In the genomic region with DNA sequence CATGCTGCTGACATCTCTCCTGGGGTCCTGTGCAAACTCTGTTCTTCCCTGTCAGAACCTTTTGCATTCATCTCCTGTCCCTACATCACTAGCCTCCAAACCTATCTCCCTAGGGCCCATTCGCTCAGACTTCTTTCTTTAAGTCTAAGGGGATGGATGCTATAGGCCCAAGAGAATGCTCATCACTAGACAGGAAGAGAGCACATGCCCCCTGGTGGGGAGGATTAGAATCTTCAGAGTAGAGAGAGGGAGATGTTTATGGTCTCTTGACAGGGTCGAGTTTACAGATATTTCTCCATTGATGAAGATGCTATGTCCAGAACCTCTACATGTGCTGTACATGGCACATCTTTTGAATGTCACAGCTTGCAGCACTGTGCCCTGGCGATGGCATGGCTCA, we compare ENCODE assay signal across 10 mouse cellular contexts.
DNase-seq lines count a peak whose midpoint lies in the region; ATAC-seq and TF ChIP-seq lines count a peak whose summit lies in the region.
"Had no signal": no experiment of that assay in that cellular context is flagged by ENCODE, and none has a peak within 500 bp of the region (broad histone marks: within the 10 kb centered on the region; RNA-seq: fewer than 3 reads in every experiment).

No protein-coding gene starts in this region.

- DNase-seq in adrenal gland, postnatal 10 days: peak; percentile 12
- DNase-seq in adrenal gland, postnatal 4 days (ENCODE audit: low spot score in 2 of 2): no peak
- DNase-seq in testis, postnatal 10 days (ENCODE audit: low spot score): peak; percentile 44
- DNase-seq in testis, postnatal 14 days (ENCODE audit: low spot score): no peak
- no peak for DNase-seq in urinary bladder, postnatal 36 days (ENCODE audit: low spot score in 2 of 2)
- DNase-seq: thymus, postnatal 36 days had no signal

- H3K4me2 ChIP-seq in intestine, postnatal 0 days (replicated peaks; ENCODE audit: low read depth): no peak overlapping the region
- H3K4me2 ChIP-seq in intestine, embryonic 16.5 days (ENCODE audit: low read depth, low read length): no peak overlapping the region
- H3K4me2 ChIP-seq: embryonic facial prominence, embryonic 15.5 days had no signal

- H3K4me3 ChIP-seq in intestine, postnatal 0 days (ENCODE audit: low read depth, low read length): no peak overlapping the region
- H3K4me3 ChIP-seq in intestine, embryonic 16.5 days (ENCODE audit: low read length): no peak overlapping the region
- H3K4me3 ChIP-seq: embryonic facial prominence, embryonic 15.5 days had no signal

- no peaks in the 10 kb centered on the region for H3K27me3 ChIP-seq in intestine, postnatal 0 days (replicated peaks; ENCODE audit: control insufficient read depth, insufficient read depth, low read length)
- H3K27me3 ChIP-seq in intestine, embryonic 16.5 days (replicated peaks; ENCODE audit: control insufficient read depth, insufficient read depth, low read length): no peaks in the 10 kb centered on the region
- H3K27me3 ChIP-seq: embryonic facial prominence, embryonic 15.5 days had no signal

- H3K4me1 ChIP-seq in intestine, postnatal 0 days (replicated peaks; ENCODE audit: control insufficient read depth, insufficient read depth, low read length): no peaks in the 10 kb centered on the region
- H3K4me1 ChIP-seq in intestine, embryonic 16.5 days (ENCODE audit: control insufficient read depth, insufficient read depth, low read length): 0 out of 2 replicates have a peak, but pooled peaks cover 3% of the 10 kb centered on the region

- no peaks in the 10 kb centered on the region for H3K36me3 ChIP-seq in intestine, postnatal 0 days (ENCODE audit: control insufficient read depth, insufficient read depth)
- H3K36me3 ChIP-seq in intestine, embryonic 16.5 days (ENCODE audit: control insufficient read depth, insufficient read depth, low read length): no peaks in the 10 kb centered on the region
- H3K36me3 ChIP-seq: embryonic facial prominence, embryonic 15.5 days had no signal

- WGBS in intestine, postnatal 0 days: 59% methylated on average over 3 of the region's 3 CpGs
- 71% methylated on average over 3 of the region's 3 CpGs for WGBS in intestine, embryonic 16.5 days

- H3K9me3 ChIP-seq in intestine, postnatal 0 days (ENCODE audit: control insufficient read depth): no peaks in the 10 kb centered on the region
- no peaks in the 10 kb centered on the region for H3K9me3 ChIP-seq in intestine, embryonic 16.5 days (ENCODE audit: control insufficient read depth, low read length)
- H3K9me3 ChIP-seq: embryonic facial prominence, embryonic 15.5 days had no signal

- no peak overlapping the region for H3K27ac ChIP-seq in intestine, postnatal 0 days (ENCODE audit: low read depth, low read length)
- H3K27ac ChIP-seq in intestine, embryonic 16.5 days (ENCODE audit: low read length): no peak overlapping the region
- H3K27ac ChIP-seq: embryonic facial prominence, embryonic 15.5 days had no signal

- peak; percentile 71 for TF ChIP-seq CTCF in intestine, postnatal 0 days (IDR thresholded peaks at IDR 0.05; ENCODE audit: low read depth)

- no peak for ATAC-seq in intestine, postnatal 0 days
- no peak for ATAC-seq in intestine, embryonic 16.5 days
- no peak for ATAC-seq in CD4-positive, CD25-positive, alpha-beta regulatory T cell, adult 4 months

- no peak overlapping the region for H3K9ac ChIP-seq in intestine, postnatal 0 days (ENCODE audit: low read depth, low read length)
- H3K9ac ChIP-seq in intestine, embryonic 16.5 days (ENCODE audit: low read depth, low read length): no peak overlapping the region
- H3K9ac ChIP-seq: embryonic facial prominence, embryonic 15.5 days had no signal

Comparison
In these comparisons a context has a peak if more than half of its experiments do, and no peak if none do; other contexts are left out.
1. DNase-seq: peak in adrenal gland, postnatal 10 days (single experiment) and testis, postnatal 10 days (single experiment); none in adrenal gland, postnatal 4 days (0 of 2), testis, postnatal 14 days (single experiment) and urinary bladder, postnatal 36 days (0 of 2).